Mouse (Mus musculus) gonadal fat pad, adult 2 months (tissue): ENCODE data around the gene Gm20737. TPM values are rescaled to one million over a fixed set of nuclear protein-coding genes. Genes with fewer than 3 reads are reported as not detected.
"Not testable (repeated sequence)": the region's sequence is repeated elsewhere in the genome, so short reads cannot be mapped to it uniquely, and the experiment has no call there.

Experiments
- DNase-seq: peaks from one replicate; pipeline ENCODE4 v3.0.0-alpha.2; 2012; ENCODE audit warnings: low read depth
- polyA plus RNA-seq: library from polyadenylated mRNA; depleted of rRNA; stranded (reverse); fragments of >200 nt; gene quantifications from 2 replicates; pipeline ENCODE4 v1.2.3, GENCODE M21; 2012; rRNA removed

The Gm20737 gene
- polyA plus RNA-seq, result not detected in 2 replicates

DNA sequence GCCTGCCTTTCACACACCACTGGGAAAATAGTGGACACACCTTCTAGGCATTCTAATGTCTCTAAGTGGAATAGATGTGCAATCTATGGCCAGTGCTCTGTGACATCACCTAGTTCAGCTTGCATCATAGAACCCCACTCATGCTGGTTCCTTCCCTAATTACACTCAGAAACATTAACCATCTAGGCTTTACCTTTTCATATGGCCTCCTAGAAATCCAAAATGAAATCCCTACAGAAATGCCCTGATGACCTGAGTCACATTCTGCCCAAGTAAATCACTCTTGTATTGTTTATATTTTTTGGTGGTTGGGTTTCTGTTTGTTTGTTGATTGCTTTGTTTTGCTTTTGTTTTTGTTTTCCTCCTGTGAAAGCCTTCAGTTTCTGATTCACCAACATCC lies at the start of gene Gm20737:
Gene Gm20737, minus strand, starts transcription at position 101 of the 400 bp plus-strand sequence.
- DNase-seq, result not testable (repeated sequence)

DNA sequence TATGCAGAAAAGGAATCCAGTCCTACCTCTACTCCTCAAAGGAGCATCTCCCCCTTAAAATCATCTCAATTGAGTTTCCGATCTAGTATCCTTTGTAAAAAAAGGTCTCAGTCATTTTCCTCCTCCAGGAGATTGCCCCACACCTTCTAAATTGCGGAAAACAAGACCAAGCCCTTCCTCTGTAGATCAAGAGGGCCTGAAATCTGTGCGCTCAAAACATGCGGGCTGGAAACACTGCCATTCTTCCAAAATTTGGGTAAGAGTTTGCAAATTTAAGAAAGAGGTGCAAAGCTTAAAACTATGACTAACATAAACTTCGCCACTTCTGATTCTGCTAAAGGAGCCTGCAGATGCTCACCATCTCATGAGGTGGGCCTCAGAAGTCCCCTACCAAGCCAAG lies 17.3 kb upstream of the Gm20737 start, which contains the start of gene Gm21775:
Gene Gm21775, plus strand, starts transcription at position 301 of the 400 bp plus-strand sequence.
- not testable (repeated sequence) for DNase-seq

Other genes with a start within 250 kb of the Gm20737 start
- gene Gm20834, start 211.5 kb downstream of the Gm20737 start, polyA plus RNA-seq, result not detected in 2 replicates
- gene Gm28510, start 123.3 kb downstream of the Gm20737 start, polyA plus RNA-seq, result not detected in 2 replicates
- not detected in 2 replicates for gene Gm21775, start 17.4 kb upstream of the Gm20737 start, polyA plus RNA-seq
- not detected in 2 replicates for gene Gm21900, start 80.3 kb upstream of the Gm20737 start, polyA plus RNA-seq
- gene Gm20777, start 216.4 kb upstream of the Gm20737 start, polyA plus RNA-seq, result not detected in 2 replicates